Mouse (Mus musculus) T-helper 17 cell (primary cell): Measurements from ENCODE around the gene Gfpt2.

Experiments used
- in situ Hi-C, 2 experiments: fragments of 300-600 bp; cut with MboI, MseI; formaldehyde crosslinking; loops; 1 replicate in 1 of 2; 2 replicates in 1 of 2; pipeline ENCODE4 v1.15.1; 2025; ENCODE audit warnings: high pct_unique_total_duplicates in 2 of 2

Gene Gfpt2

GRCm38 (mm10) chr11:49793619-49794341 is at the start of gene Gfpt2:
TSS of gene Gfpt2 (plus strand) at chr11:49794178.
- in situ Hi-C loops, result no loop called here

- in situ Hi-C loops, result no loop called here
Measured at GRCm38 (mm10) chr11:49744981-49745380, 49.0 kb upstream of the Gfpt2 start.

- in situ Hi-C loops, result no loop called here
Measured at GRCm38 (mm10) chr11:49745839-49746238, 48.1 kb upstream of the Gfpt2 start.

- in situ Hi-C loops, result no loop called here
Measured at GRCm38 (mm10) chr11:49746756-49747155, 47.2 kb upstream of the Gfpt2 start.

- in situ Hi-C loops, result no loop called here
Measured at GRCm38 (mm10) chr11:49754958-49755665, 38.9 kb upstream of the Gfpt2 start.

GRCm38 (mm10) chr11:49758096-49758495 is 35.9 kb upstream of the Gfpt2 start:
- in situ Hi-C loops, result no loop called here

- in situ Hi-C loops, result no loop called here
Measured at GRCm38 (mm10) chr11:49761130-49761529, 32.8 kb upstream of the Gfpt2 start.

GRCm38 (mm10) chr11:49763555-49763954 is 30.4 kb upstream of the Gfpt2 start:
- in situ Hi-C loops, result no loop called here

GRCm38 (mm10) chr11:49764023-49764422 is 30.0 kb upstream of the Gfpt2 start:
- in situ Hi-C loops, result no loop called here

GRCm38 (mm10) chr11:49764639-49765299 is 29.2 kb upstream of the Gfpt2 start:
- in situ Hi-C loops, result loop anchor here in 1 of 2 experiments (5.0 kb wide), 1 partner anchor 338 kb away; no protein-coding TSS in a partner anchor

- in situ Hi-C loops, result loop anchor here in 1 of 2 experiments (5.0 kb wide), 1 partner anchor 337 kb away; no protein-coding TSS in a partner anchor
Measured at GRCm38 (mm10) chr11:49765377-49766136, 28.4 kb upstream of the Gfpt2 start.

- in situ Hi-C loops, result loop anchor here in 1 of 2 experiments (5.0 kb wide), 1 partner anchor 336 kb away; no protein-coding TSS in a partner anchor
Measured at GRCm38 (mm10) chr11:49766137-49766411, 27.9 kb upstream of the Gfpt2 start.

- in situ Hi-C loops, result loop anchor here in 1 of 2 experiments (5.0 kb wide), 1 partner anchor 335 kb away; no protein-coding TSS in a partner anchor
Measured at GRCm38 (mm10) chr11:49767497-49767896, 26.5 kb upstream of the Gfpt2 start.

GRCm38 (mm10) chr11:49768781-49769180 is 25.2 kb upstream of the Gfpt2 start:
- in situ Hi-C loops, result loop anchor here in 1 of 2 experiments (5.0 kb wide), 1 partner anchor 334 kb away; no protein-coding TSS in a partner anchor

GRCm38 (mm10) chr11:49770676-49771550 is 23.1 kb upstream of the Gfpt2 start:
- in situ Hi-C loops, result no loop called here

GRCm38 (mm10) chr11:49772251-49772650 is 21.7 kb upstream of the Gfpt2 start:
- in situ Hi-C loops, result no loop called here

- in situ Hi-C loops, result no loop called here
Measured at GRCm38 (mm10) chr11:49774894-49775293, 19.1 kb upstream of the Gfpt2 start.

- in situ Hi-C loops, result no loop called here
Measured at GRCm38 (mm10) chr11:49778844-49779243, 15.1 kb upstream of the Gfpt2 start.

GRCm38 (mm10) chr11:49780161-49780817 is 13.7 kb upstream of the Gfpt2 start:
- in situ Hi-C loops, result no loop called here

- in situ Hi-C loops, result no loop called here
Measured at GRCm38 (mm10) chr11:49781833-49782399, 12.1 kb upstream of the Gfpt2 start.
